Mouse (Mus musculus) testis, postnatal 10 days (tissue): ENCODE data around the gene Cela3b.

ENCODE experiments used
- DNase-seq: peaks from one replicate; pipeline ENCODE4 v3.0.0; 2021; ENCODE audit warnings: low spot score

Gene Cela3b

GRCm38 (mm10) chr4:137375314-137376278 is 54.7 kb downstream of the Cela3b start:
- no peak for DNase-seq

DNA sequence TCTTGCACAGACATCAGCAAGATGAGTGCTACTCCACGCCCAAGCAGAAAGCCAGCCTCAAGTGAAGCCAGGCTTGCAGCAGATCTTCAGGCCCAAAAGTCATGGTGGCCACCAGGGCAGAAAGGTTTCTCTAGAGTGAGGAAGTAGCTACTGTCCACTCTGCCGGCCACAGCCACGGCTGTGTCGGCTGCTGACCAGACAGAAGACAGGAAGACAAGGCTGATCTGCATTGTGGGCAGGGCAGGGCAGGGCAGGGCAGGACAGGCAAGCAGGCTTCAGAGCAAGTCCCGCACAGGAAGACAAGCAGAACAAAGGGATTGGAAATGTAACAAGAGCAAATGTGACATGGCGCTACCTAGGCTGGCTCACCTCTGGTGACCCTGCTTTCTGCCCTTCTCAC is 56.6 kb downstream of the Cela3b start:
- no peak for DNase-seq

GRCm38 (mm10) chr4:137371596-137372523 is 58.5 kb downstream of the Cela3b start:
- DNase-seq: no peak
